Mouse (Mus musculus) brain, embryonic 14.5 days (tissue): ENCODE data around the gene Gabrb1.

Source experiments
- CTCF ChIP-seq: fragments of 200-500 bp; IDR thresholded peaks from 2 replicates; pipeline ENCODE4 v1.5.1; 2012; ENCODE audit warnings: inconsistent platforms, mild to moderate bottlenecking, moderate library complexity, borderline replicate concordance; ENCODE audit not compliant: insufficient read depth, insufficient read length; ENCODE audit errors: extremely low read depth
- POLR2A ChIP-seq: fragments of 200-500 bp; IDR thresholded peaks from 2 replicates; pipeline ENCODE4 v1.6.1; 2012; ENCODE audit warnings: mild to moderate bottlenecking, inconsistent platforms, borderline replicate concordance; ENCODE audit not compliant: poor library complexity, insufficient read depth, insufficient read length, severe bottlenecking; ENCODE audit errors: extremely low read depth

GRCm38 (mm10) chr5:71926336-71926735 lies 268.4 kb downstream of the Gabrb1 start:
- TF ChIP-seq POLR2A (no peak), CTCF (no peak)
